Mouse (Mus musculus) layer of hippocampus, adult 2 months (tissue): ENCODE measurements around the gene Hapln4. TPM values are rescaled to one million over a fixed set of nuclear protein-coding genes. Genes with fewer than 3 reads are reported as not detected.

ENCODE experiments used
- DNase-seq, 2 experiments: peaks; one replicate each; pipeline ENCODE4 v3.0.0; 2022; ENCODE audit warnings: low spot score in 2 of 2
- H3K27ac ChIP-seq: fragments of 200-600 bp; 2 replicates; pipeline ENCODE4 v1.8.1; 2022
- H3K4me3 ChIP-seq: fragments of 200-600 bp; 2 replicates; pipeline ENCODE4 v1.8.1; 2022; ENCODE audit warnings: mild to moderate bottlenecking
- CTCF ChIP-seq: fragments of 200-600 bp; conservative IDR thresholded peaks from 2 replicates; pipeline ENCODE4 v1.8.1; 2022; ENCODE audit warnings: antibody characterized with exemption, mild to moderate bottlenecking, moderate library complexity
- total RNA-seq, 2 experiments: library from RNA; stranded (reverse); gene quantifications; 2 replicates each; pipeline ENCODE4 v1.2.3; 2021

Gene Hapln4
- total RNA-seq, 2 experiments from 2014 or later = 89.0 to 99.7 TPM

- no peak for DNase-seq
- TF ChIP-seq CTCF = no peak
- Histone ChIP-seq H3K4me3 (no peak overlapping the region), H3K27ac (no peak overlapping the region)
These were observed 1.3 kb upstream of the Hapln4 start for GRCm38 (mm10) chr8:70081976-70082375.

- no peak overlapping the region for H3K27ac ChIP-seq
- DNase-seq = no peak
These were observed 1.2 kb downstream of the Hapln4 start for GRCm38 (mm10) chr8:70084191-70085065.

GRCm38 (mm10) chr8:70086151-70086550 lies 2.9 kb downstream of the Hapln4 start:
- Histone ChIP-seq H3K27ac (no peak overlapping the region), H3K4me3 (no peak overlapping the region)
- no peak for TF ChIP-seq CTCF
- no peak for DNase-seq

More at GRCm38 (mm10) chr8:70084191-70085065, 1.2 kb downstream of the Hapln4 start:
- peak; percentile 26; the same call in 1 of the 2 replicates for TF ChIP-seq CTCF
- peak overlapping the region; percentile 56 for H3K4me3 ChIP-seq

- Histone ChIP-seq H3K27ac (no peak overlapping the region), H3K4me3 (no peak overlapping the region)
- TF ChIP-seq CTCF = no peak
- DNase-seq = no peak
These were observed 4.0 kb downstream of the Hapln4 start for GRCm38 (mm10) chr8:70087237-70087636.

GRCm38 (mm10) chr8:70087836-70088650 lies 4.8 kb downstream of the Hapln4 start:
- DNase-seq = peak; percentile 54 to 73
- H3K4me3 ChIP-seq = peak overlapping the region; percentile 60
- H3K27ac ChIP-seq = peak overlapping the region; percentile 57
- TF ChIP-seq CTCF = peak; percentile 90

- Histone ChIP-seq H3K4me3 (no peak overlapping the region), H3K27ac (no peak overlapping the region)
- DNase-seq = no peak
- TF ChIP-seq CTCF = no peak
These were observed 6.2 kb downstream of the Hapln4 start for GRCm38 (mm10) chr8:70089296-70089960.

GRCm38 (mm10) chr8:70092786-70093185 lies 9.5 kb downstream of the Hapln4 start:
- H3K4me3 ChIP-seq = no peak overlapping the region
- TF ChIP-seq CTCF = no peak
- peak overlapping the region; percentile 29; the same call in 1 of the 2 replicates for H3K27ac ChIP-seq
- peak in 1 of 2 experiments; percentile 32 for DNase-seq

GRCm38 (mm10) chr8:70099276-70099675 lies 16.0 kb downstream of the Hapln4 start:
- no peak for TF ChIP-seq CTCF
- DNase-seq = no peak
- Histone ChIP-seq H3K27ac (peak overlapping the region; percentile 85), H3K4me3 (no peak overlapping the region)

- peak overlapping the region; percentile 85 for H3K27ac ChIP-seq
- no peak overlapping the region for H3K4me3 ChIP-seq
- no peak for DNase-seq
- TF ChIP-seq CTCF = no peak
These were observed 17.0 kb downstream of the Hapln4 start for GRCm38 (mm10) chr8:70100241-70100640.

GRCm38 (mm10) chr8:70104506-70104905 lies 21.2 kb downstream of the Hapln4 start:
- no peak overlapping the region for H3K4me3 ChIP-seq
- TF ChIP-seq CTCF = peak; percentile 78
- peak in 1 of 2 experiments; percentile 49 for DNase-seq
- H3K27ac ChIP-seq = peak overlapping the region; percentile 46; the same call in 1 of the 2 replicates

GRCm38 (mm10) chr8:70104922-70105321 lies 21.7 kb downstream of the Hapln4 start:
- no peak for DNase-seq
- Histone ChIP-seq H3K4me3 (no peak overlapping the region), H3K27ac (peak overlapping the region; percentile 46)
- TF ChIP-seq CTCF = no peak

- H3K4me3 ChIP-seq = no peak overlapping the region
- no peak overlapping the region for H3K27ac ChIP-seq
- TF ChIP-seq CTCF = no peak
- DNase-seq = no peak
These were observed 27.2 kb downstream of the Hapln4 start for GRCm38 (mm10) chr8:70110451-70110850.

GRCm38 (mm10) chr8:70111192-70111795 lies 28.0 kb downstream of the Hapln4 start:
- H3K27ac ChIP-seq = peak overlapping the region; percentile 43; the same call in 1 of the 2 replicates
- no peak overlapping the region for H3K4me3 ChIP-seq
- no peak for DNase-seq
- TF ChIP-seq CTCF = no peak
